Mouse (Mus musculus): ENCODE measurements around the gene Gm10354.
"Not testable (repeated sequence)": the region's sequence is repeated elsewhere in the genome, so short reads cannot be mapped to it uniquely, and the experiment has no call there.

Gene Gm10354

DNA sequence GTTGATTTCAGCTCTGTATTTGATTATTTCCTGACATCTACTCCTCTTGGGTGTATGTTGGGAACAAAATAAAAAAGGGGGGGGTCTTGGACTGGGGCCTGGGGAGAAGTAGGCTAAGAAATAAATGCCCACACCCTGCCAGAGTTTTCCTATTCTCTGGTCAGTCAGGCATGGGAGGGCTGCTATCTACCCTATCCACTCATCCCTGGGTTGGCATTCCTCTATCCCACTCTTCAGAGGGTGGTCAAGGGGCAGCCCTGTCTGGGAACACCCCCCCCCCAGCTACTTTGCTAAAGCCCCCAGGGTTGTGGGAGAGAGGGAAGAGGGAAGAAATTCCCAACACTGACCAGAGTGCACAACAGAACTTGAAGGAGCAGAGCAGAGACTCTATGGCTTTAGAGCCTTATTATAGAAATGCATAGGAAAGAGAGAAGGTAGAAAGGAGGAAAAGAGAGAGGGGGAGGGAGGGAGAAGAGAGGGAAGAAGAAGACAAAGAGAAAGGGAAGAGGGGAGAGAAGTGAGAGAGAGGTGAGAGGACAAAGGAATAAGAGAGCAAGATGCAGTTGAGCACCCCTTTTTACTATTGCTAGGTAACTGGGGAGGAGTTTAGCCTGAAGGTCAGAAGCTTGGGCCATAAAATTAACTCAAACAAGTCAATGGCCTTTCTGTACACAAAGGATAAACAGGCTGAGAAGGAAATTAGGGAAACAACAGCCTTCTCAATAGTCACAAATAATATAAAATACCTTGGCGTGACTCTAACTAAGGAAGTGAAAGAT is 22.6 kb downstream of the Gm10354 start:
- in situ Hi-C loops (cut with MboI; ENCODE audit: low sequenced_read_pairs) = not testable (repeated sequence)

DNA sequence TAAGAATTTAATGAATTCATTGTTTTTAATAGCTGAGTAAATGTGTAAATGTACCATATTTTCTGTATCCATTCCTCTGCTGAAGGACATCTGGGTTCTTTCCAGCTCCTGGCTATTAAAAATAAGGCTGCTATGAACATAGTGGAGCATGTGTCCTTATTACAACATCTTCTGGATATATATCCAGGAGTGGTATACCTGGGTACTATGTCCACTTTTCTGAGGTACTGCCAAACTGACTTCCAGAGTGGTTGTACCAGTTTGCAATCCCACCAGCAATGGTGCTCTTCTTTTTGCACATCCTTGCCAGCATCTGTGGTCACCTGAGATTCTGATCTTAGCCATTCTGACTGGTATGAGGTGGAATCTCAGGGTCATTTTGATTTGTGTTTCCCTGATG is 25.1 kb downstream of the Gm10354 start:
- in situ Hi-C loops (cut with MboI; ENCODE audit: low sequenced_read_pairs) = not testable (repeated sequence)

DNA sequence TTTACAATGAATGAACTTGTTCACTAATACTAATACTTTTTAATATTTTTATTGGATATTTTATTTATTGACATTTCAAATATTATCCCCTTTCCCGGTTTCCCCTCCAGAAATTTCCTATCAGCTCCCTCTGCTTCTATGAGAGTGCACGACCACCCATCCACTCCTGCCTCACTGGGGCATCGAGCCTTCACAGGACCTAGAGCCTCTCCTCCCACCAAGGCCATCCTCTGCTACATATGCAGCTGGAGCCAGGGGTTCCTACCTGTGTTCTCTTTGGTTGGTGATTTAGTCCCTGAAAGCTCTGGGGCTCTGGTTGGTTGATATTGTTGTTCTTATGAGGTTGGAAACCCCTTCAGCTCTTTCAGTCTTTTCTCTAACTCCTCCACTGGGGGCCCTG is 26.0 kb downstream of the Gm10354 start:
- in situ Hi-C loops (cut with MboI; ENCODE audit: low sequenced_read_pairs) = not testable (repeated sequence)

DNA sequence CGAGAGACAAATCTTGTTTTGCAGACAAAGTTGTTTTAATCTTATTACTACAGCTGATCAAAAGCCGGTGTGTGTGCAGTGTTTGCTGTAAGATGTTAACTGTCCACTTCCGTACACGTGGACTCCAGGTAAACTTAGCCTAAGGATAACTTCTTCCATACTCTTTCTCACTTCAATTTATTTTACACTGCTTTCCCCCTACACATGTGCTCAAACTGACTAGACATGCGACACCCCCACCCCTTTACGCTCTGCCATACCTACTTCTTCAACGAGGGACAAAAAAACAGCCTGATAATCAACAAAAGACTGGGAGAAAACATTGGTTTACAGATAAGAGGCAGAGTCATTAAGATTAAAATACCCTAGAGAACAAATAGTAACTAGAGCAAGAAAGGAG is 26.9 kb downstream of the Gm10354 start:
- in situ Hi-C loops (cut with MboI; ENCODE audit: low sequenced_read_pairs) = not testable (repeated sequence)

DNA sequence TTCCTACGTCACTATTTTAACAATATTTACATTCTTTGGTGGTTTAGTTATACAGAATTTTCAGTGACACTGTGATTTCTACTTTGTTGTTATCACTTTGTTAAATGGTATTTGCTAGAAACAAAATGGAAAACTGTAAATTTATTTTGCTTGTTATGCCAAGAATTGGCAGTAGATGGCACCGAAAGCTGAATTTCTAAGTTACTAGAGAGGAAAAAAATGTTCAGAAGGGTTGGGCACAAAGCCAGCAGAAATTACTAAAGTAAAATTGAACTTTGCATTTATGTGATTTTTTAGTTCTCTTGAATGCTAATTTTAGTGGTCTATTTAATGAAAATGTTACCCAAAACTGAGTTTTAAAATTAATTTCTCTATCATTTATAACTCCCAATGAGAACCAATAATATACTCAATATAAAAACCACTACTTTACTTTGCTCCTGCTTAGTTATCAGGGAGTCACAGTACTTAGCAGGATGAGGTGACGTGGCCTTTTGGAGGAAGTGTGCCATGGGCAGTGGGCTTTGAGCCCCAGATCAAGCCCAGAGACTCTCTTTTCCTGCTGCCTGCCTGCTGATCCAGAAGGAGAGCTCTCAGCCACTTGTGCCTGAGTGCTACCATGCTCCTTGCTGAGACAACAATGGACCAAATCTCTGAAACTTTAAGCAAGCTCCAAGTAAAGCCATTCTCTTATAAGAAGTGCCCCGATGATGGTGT is 31.1 kb downstream of the Gm10354 start:
- in situ Hi-C loops (cut with MboI; ENCODE audit: low sequenced_read_pairs) = not testable (repeated sequence)

DNA sequence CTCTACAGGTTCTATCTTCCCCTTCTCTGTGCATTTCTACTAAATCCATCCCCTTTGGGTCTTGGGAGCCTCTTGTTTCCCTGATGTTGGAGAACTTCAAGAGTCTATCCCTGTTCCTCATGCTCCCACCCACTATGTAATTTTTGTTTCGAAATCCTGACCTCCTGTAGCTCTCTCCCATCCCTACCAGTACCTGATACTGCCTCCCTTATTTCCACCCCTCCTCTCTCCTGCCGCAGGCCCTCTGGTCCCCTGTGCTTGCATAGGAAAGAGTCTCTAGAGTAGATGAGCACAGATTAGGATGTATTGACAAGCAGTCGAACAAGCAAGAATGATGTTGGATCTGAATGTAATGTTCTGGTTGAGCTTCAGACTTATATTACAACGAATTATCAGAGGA is 33.2 kb downstream of the Gm10354 start:
- in situ Hi-C loops (cut with MboI; ENCODE audit: low sequenced_read_pairs) = not testable (repeated sequence)

DNA sequence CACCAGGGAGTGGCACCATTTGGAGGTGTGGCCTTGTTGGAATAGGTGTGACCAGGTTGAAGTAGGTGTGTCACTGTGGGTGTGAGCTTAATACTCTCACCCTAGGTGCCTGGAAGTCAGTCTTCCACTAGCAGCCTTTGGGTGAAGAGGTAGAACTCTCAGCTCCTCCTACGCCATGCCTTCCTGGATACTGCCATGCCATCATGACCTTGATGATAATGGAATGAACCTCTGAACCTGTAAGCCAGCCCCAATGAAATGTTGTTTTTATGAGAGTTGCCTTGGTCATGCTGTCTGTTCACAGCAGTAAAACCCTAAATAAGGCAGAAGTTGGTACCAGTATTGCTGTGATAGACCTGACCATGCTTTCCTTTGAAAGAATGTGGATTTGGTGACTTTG is 37.7 kb downstream of the Gm10354 start:
- in situ Hi-C loops (cut with MboI; ENCODE audit: low sequenced_read_pairs) = not testable (repeated sequence)

DNA sequence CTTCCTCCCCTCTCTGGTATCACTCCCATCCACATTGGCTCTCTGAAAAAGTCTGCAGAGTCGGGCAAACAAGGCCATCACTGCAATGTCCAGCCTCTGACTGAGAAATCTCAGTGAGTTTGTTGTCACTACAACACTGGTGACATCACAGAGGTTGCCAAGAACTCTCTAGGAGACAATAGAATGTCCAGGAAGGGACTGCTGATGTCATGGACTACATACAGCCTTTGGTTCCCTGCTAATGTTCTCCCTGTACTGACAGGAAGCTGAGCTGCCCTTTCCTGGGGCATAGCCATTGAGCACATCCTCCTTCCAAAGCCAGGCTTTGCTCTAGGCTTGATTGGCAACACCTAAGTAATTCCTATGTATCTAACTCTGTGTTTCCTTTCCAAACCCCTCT is 40.4 kb downstream of the Gm10354 start, which contains the start of gene Speer4e:
TSS of gene Speer4e (minus strand) at position 101 of the 400 bp plus-strand sequence.
- in situ Hi-C loops (cut with MboI; ENCODE audit: low sequenced_read_pairs) = not testable (repeated sequence)

DNA sequence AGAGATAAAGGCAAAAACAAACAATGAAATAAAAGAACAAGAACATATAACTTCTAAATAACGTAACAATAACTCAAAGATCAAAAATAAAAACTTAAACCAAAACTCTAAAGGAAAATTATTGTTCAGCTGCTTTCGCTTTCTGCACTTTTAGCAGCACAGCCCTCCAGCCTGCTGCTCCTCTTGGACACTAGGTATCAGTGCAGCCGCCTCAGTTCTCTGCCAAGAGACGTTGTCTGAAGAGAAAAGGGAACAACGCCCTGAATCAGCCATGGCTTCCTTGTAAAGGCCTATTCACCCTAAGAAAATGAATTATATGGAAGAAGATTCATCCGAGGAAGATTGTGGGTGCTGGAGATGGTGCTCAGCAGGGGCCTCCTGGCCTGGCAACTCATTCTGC is 45.0 kb downstream of the Gm10354 start:
- in situ Hi-C loops (cut with MboI; ENCODE audit: low sequenced_read_pairs) = not testable (repeated sequence)

DNA sequence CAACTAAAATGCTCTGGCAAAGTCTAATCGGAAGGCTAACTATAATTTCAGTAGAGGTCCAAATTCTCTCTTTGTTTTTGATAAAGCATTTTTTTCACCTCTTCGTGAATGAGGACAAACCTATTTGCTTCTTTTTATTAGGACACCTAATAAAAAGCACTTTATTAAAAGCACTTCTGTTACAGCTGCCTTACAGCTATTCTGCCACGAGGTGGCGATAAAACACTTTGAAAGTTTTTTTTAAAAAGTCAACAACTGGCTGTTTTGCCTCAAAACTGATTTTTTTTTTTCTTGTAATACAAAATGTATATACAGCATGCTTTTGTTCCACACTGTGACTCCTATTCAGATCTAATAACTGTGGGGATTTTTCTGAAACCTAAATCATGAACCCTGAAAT is 51.7 kb downstream of the Gm10354 start:
- in situ Hi-C loops (cut with MboI; ENCODE audit: low sequenced_read_pairs) = not testable (repeated sequence)

Measured in CH12F3 (cell line).